Mouse (Mus musculus) adrenal gland, postnatal 14 days (tissue): ENCODE results near the gene Msh4. TPM values are rescaled to one million over a fixed set of nuclear protein-coding genes. Genes with fewer than 3 reads are reported as not detected.
A peak's percentile ranks its signal among the peaks of the same experiment; 100 is the strongest.
"Not testable (repeated sequence)": the region's sequence is repeated elsewhere in the genome, so short reads cannot be mapped to it uniquely, and the experiment has no call there.

ENCODE experiments used
- DNase-seq: peaks from one replicate; pipeline ENCODE4 v3.0.0; 2021; ENCODE audit warnings: mixed read lengths
- total RNA-seq: library from RNA; stranded (reverse); gene quantifications from 2 replicates; pipeline ENCODE4 v1.2.3, GENCODE M21; 2021

Gene Msh4
- total RNA-seq, 1 experiment from 2014 or later = 0.22 TPM

DNA sequence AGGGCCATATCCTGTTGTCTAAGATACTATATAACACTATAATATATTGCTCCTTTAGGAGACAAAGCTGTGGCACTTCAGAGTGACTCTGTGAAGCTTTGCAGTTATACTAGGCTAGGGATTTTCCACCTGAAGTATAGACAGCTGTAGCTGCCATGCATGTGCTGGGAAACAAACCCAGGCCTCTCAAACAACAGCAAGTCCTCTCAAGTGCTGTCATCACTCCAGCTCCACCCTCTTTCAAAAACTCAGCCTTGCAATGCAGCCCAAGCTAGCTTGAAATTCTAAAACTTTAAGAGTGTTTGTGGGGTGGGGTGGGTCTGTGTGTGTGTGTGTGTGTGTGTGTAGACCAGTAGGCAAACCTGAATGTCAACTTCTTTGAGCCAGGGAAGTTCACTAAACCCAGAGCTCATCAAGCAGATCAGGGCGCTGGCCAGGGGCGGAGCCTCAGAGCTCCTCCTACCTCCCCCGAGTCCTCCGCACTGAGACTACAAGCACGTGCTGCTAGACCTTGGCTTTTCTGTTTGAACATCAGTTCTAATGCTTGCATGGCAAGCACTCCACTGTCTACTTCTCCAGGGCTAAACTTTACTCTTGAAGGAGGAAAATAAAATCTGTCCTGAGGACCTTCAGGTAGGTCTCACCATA is 56.4 kb downstream of the Msh4 start:
- peak; percentile 37 for DNase-seq

DNA sequence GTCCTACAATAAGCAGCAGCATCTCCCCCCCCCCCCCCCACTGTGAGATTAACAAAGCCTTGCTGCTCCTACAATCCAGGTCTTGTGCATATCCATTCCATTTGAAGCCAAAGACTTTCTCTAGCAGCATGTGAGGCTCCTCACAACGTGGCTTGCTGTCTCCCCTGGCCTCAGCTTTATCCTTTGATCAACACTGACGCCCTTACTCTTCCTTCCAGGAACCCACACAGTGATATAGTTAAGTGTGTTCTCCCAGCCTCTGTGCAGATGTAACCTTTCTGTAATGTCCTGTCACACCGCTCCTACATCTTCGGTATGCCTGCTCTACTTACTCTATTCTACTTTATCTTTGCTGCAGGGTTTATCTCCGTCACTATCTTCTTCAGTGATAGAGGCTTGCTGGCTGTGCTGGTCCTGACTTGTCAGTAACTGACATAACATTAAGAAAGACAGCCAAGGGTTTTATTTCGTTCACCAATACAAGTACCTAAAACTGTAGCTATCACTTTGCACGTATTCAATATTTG is 58.7 kb downstream of the Msh4 start:
- no peak for DNase-seq

DNA sequence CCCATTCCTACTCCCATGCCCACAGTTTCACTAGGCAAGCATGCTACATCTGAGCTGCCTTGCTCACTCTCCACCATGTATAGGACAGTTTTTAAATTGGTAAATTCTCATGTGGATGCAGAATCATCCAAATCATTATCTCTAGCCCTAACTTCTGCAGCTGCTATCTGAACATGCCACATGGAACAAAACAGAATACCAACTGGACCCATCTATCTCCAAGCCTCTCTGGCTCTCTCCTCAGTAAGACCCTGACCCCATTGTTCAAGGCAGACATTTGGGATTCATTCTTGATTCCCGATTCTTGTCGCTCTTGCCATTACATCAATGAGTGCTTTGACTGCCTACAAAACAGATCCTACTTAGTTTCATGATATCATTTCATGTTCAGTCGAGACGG is 59.8 kb downstream of the Msh4 start:
- no peak for DNase-seq

DNA sequence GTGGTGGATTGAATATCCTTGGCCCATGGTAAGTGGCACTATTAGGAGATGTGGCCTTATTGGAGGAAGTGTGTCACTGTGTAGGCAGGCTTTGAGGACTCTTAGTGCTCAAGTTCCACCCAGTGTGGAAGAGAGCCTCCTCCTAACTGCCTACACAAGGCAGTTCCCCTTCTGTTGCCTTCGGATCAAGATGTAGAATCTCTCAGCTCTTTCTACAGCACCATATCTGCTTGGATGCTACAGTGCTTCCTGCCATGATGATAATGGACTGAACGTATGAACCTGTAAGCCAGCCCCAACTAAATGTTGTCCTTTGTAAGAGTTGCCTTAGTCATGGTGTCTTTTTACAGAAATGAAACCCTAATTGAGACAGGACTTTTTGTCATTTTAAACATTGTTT is 60.4 kb downstream of the Msh4 start:
- DNase-seq = no peak

DNA sequence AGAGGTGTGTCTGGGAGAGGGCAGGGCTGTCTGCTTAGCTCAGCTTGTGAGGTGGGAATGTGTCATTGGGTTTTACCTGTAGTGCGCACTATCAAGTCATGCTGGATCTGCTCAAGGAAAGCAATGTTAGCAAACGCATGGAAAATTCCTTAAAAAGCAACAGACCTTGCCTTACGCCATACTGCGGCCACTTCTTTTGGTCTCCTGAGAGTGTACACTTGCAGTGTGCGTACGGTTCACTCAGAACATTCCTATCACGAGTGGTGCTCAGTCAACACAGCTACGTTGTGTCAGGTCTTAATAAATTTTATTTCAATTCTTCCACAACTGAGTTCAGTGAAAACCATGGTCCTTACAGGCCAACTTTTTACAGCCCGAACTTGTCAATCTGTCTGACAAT is 61.2 kb downstream of the Msh4 start:
- DNase-seq = no peak

DNA sequence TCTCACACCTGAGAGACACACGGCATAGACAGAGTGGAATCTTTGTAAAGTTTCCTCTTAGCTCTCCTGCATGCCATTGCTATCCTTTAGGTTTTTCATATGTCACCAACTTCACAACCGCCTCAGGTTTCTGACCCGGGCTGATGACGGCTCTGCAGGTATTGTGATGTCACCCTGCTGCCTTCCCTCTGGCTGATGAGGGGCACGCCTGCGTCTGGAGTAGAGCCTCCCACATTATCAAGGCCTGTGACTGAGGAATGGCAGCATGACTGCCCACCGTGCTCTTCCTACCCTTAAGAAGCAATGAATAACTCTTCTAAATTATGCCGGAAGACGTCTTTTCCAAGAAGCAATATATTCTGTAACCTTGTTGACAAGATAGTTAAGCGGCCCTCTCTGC is 61.9 kb downstream of the Msh4 start, which contains the start of gene Asb17:
Gene Asb17 (plus strand): TSS at position 180 of the 400 bp plus-strand sequence.
- DNase-seq = no peak

DNA sequence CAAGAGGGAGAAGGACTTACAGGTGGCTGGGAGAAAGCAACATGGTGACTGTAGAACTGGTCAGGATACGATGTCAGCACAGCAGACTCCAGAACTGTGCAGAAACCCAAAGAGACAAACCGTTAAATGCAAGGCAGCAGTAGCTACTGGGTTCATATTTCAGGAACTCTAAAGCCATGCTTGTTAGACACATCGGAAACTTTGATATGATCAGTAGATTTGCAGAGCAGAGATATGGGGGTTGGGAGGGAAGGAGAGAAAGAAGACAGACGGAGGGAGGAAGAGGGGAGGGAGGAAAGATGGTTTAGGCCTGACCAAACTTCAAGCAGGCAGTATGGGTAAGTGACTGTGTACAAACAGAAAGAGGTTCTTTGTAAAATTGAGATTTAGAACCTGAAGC is 68.3 kb downstream of the Msh4 start:
- DNase-seq = no peak

DNA sequence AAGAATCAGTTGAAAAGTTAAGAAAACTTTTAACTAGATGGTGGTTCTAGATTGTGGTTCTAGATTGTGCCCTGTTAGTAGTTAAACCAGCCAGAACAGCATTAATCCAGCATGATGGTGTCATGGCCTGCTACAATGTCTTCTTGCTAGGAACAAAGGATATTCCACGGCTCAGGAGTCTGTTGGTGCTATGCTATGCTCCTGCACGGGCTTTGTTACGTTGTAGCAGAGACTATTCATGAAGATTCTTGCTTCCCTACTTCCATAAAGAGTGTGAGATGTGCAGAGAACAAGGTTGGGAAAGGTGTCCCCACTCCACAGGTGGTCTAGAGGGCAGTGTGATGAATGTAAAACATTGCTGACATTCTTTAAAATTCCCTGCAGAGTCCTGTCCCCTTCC is 69.6 kb downstream of the Msh4 start:
- no peak for DNase-seq

DNA sequence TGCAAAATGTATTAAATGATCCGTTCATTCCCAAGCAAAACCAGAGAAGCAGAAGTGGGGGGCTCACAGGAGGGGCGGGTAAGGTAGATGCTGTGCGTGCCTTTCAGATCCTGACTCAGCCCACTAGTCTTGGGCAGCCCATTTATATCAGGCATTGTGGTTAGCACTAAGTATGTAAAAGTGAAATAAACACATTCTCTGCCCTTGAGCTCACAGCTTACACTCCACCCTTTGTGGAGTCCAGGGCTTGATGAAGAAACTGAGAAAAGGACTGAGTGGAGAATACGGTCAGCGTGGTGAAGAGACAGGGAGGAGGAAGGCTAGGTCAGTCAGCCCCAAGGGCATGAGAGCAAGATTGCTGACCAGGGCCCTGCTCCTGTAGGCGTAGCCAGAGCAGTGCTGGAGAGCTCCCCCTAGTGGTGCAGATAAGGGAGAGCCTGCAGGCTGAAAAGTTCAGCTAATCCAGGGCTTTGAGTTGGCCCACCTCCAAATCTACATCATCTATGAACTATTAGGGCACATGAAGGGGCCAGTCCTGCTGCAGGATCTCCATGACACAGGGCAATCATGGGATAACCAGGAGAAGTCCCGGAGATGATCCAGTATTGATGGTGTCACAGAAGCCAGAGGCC is 70.4 kb downstream of the Msh4 start:
- peak; percentile 91 for DNase-seq

DNA sequence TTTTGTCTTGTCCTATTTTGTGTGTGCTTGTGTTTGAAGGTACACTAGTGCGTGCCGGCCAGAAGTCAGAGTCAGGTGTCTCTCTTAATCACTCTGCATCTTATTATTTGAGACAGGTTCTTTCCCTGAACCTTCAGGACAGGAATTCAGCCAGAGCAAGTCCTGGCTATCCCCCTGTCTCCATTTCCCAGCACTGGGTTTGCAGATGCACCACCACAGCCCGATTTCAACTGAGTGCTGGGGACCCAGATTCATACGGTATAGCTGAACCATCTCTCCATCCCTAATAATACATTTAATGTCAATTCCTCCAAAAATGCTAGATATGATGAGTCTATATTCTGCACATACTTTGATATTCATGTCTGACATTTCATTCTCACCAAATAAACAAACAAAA is 71.9 kb downstream of the Msh4 start:
- no peak for DNase-seq

DNA sequence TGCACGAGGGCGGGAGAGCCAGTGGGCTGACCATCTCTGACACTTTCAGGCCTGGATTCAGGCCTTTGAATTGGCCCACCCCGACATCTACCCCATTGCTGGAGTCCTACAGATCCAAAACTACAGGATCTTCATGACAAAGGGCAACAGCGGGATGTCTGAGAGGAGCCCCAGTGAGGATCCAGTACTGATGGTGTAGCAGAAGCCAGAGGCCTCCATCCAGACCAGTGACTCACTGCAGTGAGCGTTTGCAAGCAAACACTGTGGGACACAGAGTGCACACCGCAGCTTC is 73.3 kb downstream of the Msh4 start:
- no peak for DNase-seq

DNA sequence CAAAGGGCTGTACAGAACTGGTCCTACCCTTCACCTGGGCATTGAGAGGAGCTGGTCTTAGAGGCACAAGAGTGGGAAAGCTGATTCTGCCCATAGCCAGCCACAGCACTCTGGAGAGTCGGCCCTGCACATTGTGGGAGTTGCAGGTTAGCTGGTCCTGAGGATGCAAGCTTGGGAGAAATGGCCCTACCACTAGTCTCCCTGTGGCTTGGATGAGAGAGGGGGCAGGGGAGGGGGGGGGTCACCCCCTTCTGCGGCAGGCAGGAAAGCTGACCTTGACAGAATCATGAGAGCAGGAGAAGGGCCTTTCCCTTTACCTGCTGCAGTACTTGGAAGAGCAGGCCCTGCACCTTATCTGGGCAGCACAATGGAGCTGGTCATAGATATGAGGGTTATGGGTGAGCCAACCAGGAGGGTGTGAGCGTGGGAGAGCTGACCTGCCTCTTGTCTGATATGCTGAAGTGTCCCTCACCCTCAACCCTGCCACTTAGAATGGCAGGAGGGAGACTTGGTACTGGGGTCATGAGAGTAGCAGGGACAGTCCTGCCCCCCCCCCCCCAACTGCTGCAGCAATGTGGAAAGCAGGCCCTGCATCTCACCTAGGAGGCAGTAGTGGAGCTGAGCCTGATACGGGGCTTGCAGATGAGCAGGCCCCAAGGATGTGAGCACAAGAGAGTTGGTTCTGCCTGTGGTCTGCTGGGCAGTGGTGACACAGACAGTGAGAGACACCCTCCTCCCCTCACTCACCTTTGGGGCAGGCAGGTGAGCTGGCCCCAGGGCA is 73.9 kb downstream of the Msh4 start:
- DNase-seq = no peak

GRCm38 (mm10) chr3:153831014-153831872 is 74.7 kb downstream of the Msh4 start:
- peak; percentile 44 for DNase-seq

- DNase-seq = not testable (repeated sequence)
These were observed 76.2 kb downstream of the Msh4 start for GRCm38 (mm10) chr3:153829788-153830187.

DNA sequence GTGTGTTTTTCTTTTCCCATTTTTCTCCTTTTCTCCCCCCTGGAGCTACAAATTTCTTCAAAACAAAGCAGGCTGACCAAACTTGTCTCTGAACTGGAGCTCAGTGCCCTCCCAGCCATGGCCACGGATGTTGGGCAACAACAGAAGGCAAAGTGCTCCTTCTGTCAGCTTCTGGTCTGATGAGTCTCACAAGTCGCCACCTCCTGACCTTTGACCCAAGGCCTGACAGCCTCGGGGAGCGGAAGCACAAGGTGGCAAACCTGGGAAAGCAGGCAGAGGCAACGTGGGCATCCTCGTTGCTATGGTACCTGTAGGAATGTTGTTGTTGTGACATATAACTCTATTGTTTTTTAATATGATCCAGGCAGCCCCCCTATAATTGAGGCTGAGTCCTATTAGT is 79.3 kb downstream of the Msh4 start:
- DNase-seq = no peak

- DNase-seq = no peak
These were observed 80.7 kb downstream of the Msh4 start for GRCm38 (mm10) chr3:153825197-153825596.

- DNase-seq = peak; percentile 37
These were observed 82.0 kb downstream of the Msh4 start for GRCm38 (mm10) chr3:153823671-153824515.

DNA sequence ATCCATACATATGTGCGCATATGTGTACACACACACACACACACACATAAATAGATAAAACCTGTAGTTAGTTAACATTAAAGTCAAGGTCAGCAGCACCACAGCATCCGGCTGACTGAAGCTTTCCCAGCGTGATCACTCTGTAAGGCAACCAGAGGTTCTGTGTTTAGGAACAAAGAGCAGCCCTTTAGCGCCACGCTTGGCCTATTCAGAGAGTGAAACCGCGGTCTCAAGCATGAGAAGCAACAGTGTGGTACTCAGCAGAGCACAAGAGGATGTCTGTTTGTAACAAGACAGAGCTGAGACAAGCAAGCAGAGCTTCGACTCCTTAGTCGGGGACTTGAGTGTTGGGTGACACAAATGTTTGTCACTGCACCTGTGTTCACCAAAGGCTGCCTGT is 86.5 kb downstream of the Msh4 start:
- no peak for DNase-seq

DNA sequence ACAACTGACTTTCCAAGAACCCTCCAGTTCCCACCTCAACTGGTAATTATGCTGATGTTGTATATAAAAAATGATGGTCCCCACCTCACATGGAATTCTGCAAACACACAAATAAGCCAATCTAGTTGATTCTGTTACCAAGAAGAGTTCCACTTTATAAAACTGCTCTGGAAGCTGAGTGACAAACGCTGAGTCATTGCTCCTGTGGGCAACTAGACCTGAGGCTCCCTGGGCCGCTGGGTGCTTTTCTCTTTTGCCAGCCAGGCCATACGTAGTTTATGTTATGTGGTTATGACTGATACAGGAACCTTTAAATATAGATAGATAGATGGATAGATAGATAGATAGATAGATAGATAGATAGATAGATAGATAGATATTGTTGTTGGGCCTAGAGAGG is 87.2 kb downstream of the Msh4 start:
- DNase-seq = no peak

GRCm38 (mm10) chr3:153817376-153817890 is 88.5 kb downstream of the Msh4 start:
- no peak for DNase-seq

DNA sequence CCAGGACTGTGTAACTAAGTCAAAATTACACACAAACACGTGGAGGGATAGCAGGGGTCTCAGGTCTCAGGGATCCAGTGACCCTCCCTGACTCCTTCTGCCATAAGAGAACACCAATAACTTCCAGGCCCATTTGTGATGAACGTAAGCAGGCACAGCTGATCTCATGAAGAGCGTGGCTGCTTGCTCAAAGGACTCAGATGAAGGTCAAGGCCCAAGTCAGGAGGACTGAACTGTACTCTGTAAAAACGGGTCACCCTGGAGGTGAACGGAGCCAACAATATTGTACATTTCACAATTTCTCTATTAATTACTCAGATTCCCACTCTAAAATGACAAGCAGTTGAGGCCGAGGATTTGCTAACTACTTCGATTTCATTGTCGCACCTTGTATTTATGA is 91.9 kb downstream of the Msh4 start:
- peak; percentile 40 for DNase-seq
